Mouse (Mus musculus) megakaryocyte-erythroid progenitor cell, adult 5-6 weeks (primary cell): ENCODE measurements around the gene Trabd2b. TPM values are rescaled to one million over a fixed set of nuclear protein-coding genes. Genes with fewer than 3 reads are reported as not detected.

ENCODE experiments used
- ATAC-seq: replicated peaks from 2 replicates; pipeline ENCODE4 v1.8.0; 2016; ENCODE audit warnings: mild to moderate bottlenecking, inconsistent platforms; ENCODE audit not compliant: severe bottlenecking, poor library complexity, low FRiP score, low TSS enrichment
- total RNA-seq, 2 experiments: library from RNA; stranded (forward) in 1 of 2; stranded (reverse) in 1 of 2; fragments of 200-1000, 215-1000 nt in 1 of 2; fragments of >200 nt in 1 of 2; fragmentation: Nextera tagmentation in 1 of 2; gene quantifications; 2 replicates each; pipeline ENCODE4 v1.2.3; 2014 to 2017

Trabd2b gene
- total RNA-seq, 2 experiments from 2014 or later = not detected

GRCm38 (mm10) chr4:114477082-114477771 lies 70.7 kb downstream of the Trabd2b start:
- no peak for ATAC-seq

- ATAC-seq = no peak
Measured at GRCm38 (mm10) chr4:114481518-114481917, 75.0 kb downstream of the Trabd2b start.

- no peak for ATAC-seq
Measured at GRCm38 (mm10) chr4:114484173-114484572, 77.6 kb downstream of the Trabd2b start.

- ATAC-seq = no peak
Measured at GRCm38 (mm10) chr4:114485996-114486395, 79.5 kb downstream of the Trabd2b start.

GRCm38 (mm10) chr4:114486885-114487531 lies 80.5 kb downstream of the Trabd2b start:
- no peak for ATAC-seq

- no peak for ATAC-seq
Measured at GRCm38 (mm10) chr4:114487701-114488100, 81.2 kb downstream of the Trabd2b start.

- no peak for ATAC-seq
Measured at GRCm38 (mm10) chr4:114492157-114492556, 85.6 kb downstream of the Trabd2b start.

- ATAC-seq = no peak
Measured at GRCm38 (mm10) chr4:114494035-114494434, 87.5 kb downstream of the Trabd2b start.

- no peak for ATAC-seq
Measured at GRCm38 (mm10) chr4:114495688-114496426, 89.3 kb downstream of the Trabd2b start.

GRCm38 (mm10) chr4:114499650-114500049 lies 93.1 kb downstream of the Trabd2b start:
- ATAC-seq = no peak

GRCm38 (mm10) chr4:114500317-114500716 lies 93.8 kb downstream of the Trabd2b start:
- ATAC-seq = no peak

GRCm38 (mm10) chr4:114501048-114501447 lies 94.5 kb downstream of the Trabd2b start:
- ATAC-seq = no peak

GRCm38 (mm10) chr4:114501611-114502010 lies 95.1 kb downstream of the Trabd2b start:
- no peak for ATAC-seq

- no peak for ATAC-seq
Measured at GRCm38 (mm10) chr4:114504227-114505041, 97.9 kb downstream of the Trabd2b start.

GRCm38 (mm10) chr4:114509601-114510000 lies 103.1 kb downstream of the Trabd2b start:
- ATAC-seq = no peak

GRCm38 (mm10) chr4:114511649-114512048 lies 105.1 kb downstream of the Trabd2b start:
- no peak for ATAC-seq

GRCm38 (mm10) chr4:114513149-114513548 lies 106.6 kb downstream of the Trabd2b start:
- no peak for ATAC-seq

- ATAC-seq = no peak
Measured at GRCm38 (mm10) chr4:114515330-114515771, 108.8 kb downstream of the Trabd2b start.

- ATAC-seq = no peak
Measured at GRCm38 (mm10) chr4:114516651-114517050, 110.1 kb downstream of the Trabd2b start.

GRCm38 (mm10) chr4:114518061-114518460 lies 111.5 kb downstream of the Trabd2b start:
- ATAC-seq = no peak
